Comparison of ENCODE assay signal across 33 mouse cellular contexts in genomic region chr10:4092990-4093389, GRCm38 (mm10).
"Had no signal": no experiment of that assay in that cellular context is flagged by ENCODE, and none has a peak within 500 bp of the region (broad histone marks: within the 10 kb centered on the region; RNA-seq: fewer than 3 reads in every experiment).

No protein-coding gene starts in this region.

- H3K4me1 ChIP-seq: heart, embryonic 12.5 days; heart, embryonic 15.5 days; hindbrain, embryonic 10.5 days had no signal

- H3K36me3 ChIP-seq: heart, embryonic 15.5 days; hindbrain, embryonic 12.5 days; hindbrain, embryonic 13.5 days; hindbrain, embryonic 15.5 days; intestine, embryonic 15.5 days had no signal

- DNase-seq: heart, postnatal 10 days; heart, postnatal 36 days; heart, postnatal 4 days; kidney, adult 11 months; kidney, adult 18-20 months; kidney, adult 2 months; kidney, adult 8-10 months; kidney, adult 9 months; kidney, postnatal 10 days; kidney, postnatal 14 days; kidney, postnatal 25 days; kidney, postnatal 36 days; kidney, postnatal 4 days; layer of hippocampus, adult 9-11 months; layer of hippocampus, postnatal 36 days had no signal

- H3K27ac ChIP-seq: heart, embryonic 13.5 days; heart, embryonic 15.5 days; hindbrain, embryonic 10.5 days; hindbrain, embryonic 12.5 days; hindbrain, embryonic 13.5 days; hindbrain, embryonic 14.5 days; hindbrain, embryonic 15.5 days; hindbrain, postnatal 0 days; intestine, embryonic 15.5 days; kidney, embryonic 15.5 days; kidney, postnatal 0 days; layer of hippocampus, adult 2 months; left cerebral cortex, adult 2 months had no signal

- H3K9ac ChIP-seq: heart, embryonic 12.5 days; heart, embryonic 13.5 days; heart, embryonic 15.5 days; hindbrain, embryonic 12.5 days; hindbrain, embryonic 13.5 days; hindbrain, embryonic 14.5 days; hindbrain, embryonic 15.5 days; intestine, embryonic 15.5 days; kidney, embryonic 15.5 days had no signal

- H3K4me3 ChIP-seq: heart, embryonic 12.5 days; heart, embryonic 13.5 days; heart, embryonic 15.5 days; hindbrain, embryonic 10.5 days; hindbrain, embryonic 12.5 days; hindbrain, embryonic 13.5 days; hindbrain, embryonic 15.5 days; intestine, embryonic 15.5 days; kidney, embryonic 15.5 days; layer of hippocampus, adult 2 months; left cerebral cortex, adult 2 months had no signal

- H3K9me3 ChIP-seq: heart, embryonic 12.5 days; heart, embryonic 13.5 days; heart, embryonic 15.5 days; hindbrain, embryonic 10.5 days; hindbrain, embryonic 12.5 days; hindbrain, embryonic 13.5 days; hindbrain, embryonic 15.5 days; intestine, embryonic 15.5 days; kidney, embryonic 15.5 days had no signal

- H3K27me3 ChIP-seq: heart, embryonic 12.5 days; heart, embryonic 13.5 days; heart, embryonic 15.5 days; hindbrain, embryonic 12.5 days; hindbrain, embryonic 13.5 days; hindbrain, embryonic 15.5 days; intestine, embryonic 15.5 days; kidney, embryonic 15.5 days had no signal

- H3K4me2 ChIP-seq: heart, embryonic 12.5 days; heart, embryonic 13.5 days; heart, embryonic 15.5 days; hindbrain, embryonic 12.5 days; hindbrain, embryonic 13.5 days; hindbrain, embryonic 14.5 days; hindbrain, embryonic 15.5 days; intestine, embryonic 15.5 days; kidney, embryonic 15.5 days had no signal

- ATAC-seq: hindbrain, embryonic 16.5 days; hindbrain, postnatal 0 days; inflammation-experienced regulatory T-cells, adult 6 months; intestine, embryonic 15.5 days; intestine, embryonic 16.5 days; intestine, postnatal 0 days had no signal
